Mouse (Mus musculus): ENCODE measurements around the gene Wwc1. TPM values are rescaled to one million over a fixed set of nuclear protein-coding genes. Genes with fewer than 3 reads are reported as not detected.
A peak's percentile ranks its signal among the peaks of the same experiment; 100 is the strongest.

Wwc1 gene
- polyA plus RNA-seq, 1 experiment from 2014 or later, result 384 TPM

DNA sequence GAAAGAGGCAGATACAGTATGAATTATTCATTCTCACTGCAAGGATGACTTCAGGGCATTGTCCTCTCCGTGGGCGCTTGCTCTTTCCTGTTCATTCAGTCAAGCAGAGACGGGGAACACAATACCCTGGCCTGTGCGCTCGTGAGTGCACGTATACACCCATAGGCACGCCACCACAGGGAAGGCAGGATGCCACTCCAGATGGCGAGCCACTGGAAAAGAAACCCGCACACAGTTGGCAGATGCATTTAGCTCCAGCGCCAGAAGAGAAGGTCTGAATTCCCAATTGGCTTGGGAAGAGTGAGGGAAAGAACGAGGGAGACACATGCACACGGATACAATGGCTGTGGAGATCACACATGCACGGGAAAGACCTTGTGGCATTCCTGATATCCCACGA is 53.0 kb downstream of the Wwc1 start:
- in situ Hi-C loops (cut with MboI; ENCODE audit: low pct_unique_long_range_greater_than_20kb), result no loop called here
- POLR2A ChIA-PET, result no interaction called here

DNA sequence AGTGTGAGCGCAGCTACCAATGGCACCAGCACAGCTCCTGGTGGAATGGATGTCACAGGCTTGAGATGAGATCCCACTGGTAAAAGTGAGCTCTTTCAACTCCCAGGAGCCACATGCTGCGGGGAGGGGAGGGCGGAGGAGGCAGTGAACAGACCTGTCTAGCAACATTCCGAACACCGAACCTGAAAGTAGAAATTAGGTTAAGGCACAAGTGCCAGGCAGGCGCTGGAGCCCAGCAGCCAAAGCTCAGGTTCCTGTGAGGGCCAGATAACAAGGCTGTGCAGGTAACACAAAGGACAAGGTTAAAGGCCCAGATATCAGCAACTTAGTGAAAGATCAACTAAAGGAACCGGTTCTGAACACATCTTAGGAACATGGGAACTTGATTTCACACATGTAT is 54.7 kb downstream of the Wwc1 start:
- DNase-seq (ENCODE audit: low read depth, low spot score) (no peak), ATAC-seq (no peak)
- no peak for TF ChIP-seq CTCF (IDR thresholded peaks at IDR 0.05)
- ChIA-PET POLR2A (no interaction called here), CTCF (no interaction called here)
- no peaks in the 10 kb centered on the region for H3K27me3 ChIP-seq
- in situ Hi-C loops (cut with MboI; ENCODE audit: low pct_unique_long_range_greater_than_20kb), result no loop called here

More for the DNA sequence above, 53.0 kb downstream of the Wwc1 start:
- DNase-seq (ENCODE audit: low read depth, low spot score) (no peak), ATAC-seq (peak; percentile 42)
- CTCF ChIA-PET, result interaction anchor here (0.8 kb wide), 1 partner anchor 49 kb away, joined by 3 read pairs; no protein-coding TSS in a partner anchor
- no peak for TF ChIP-seq CTCF (IDR thresholded peaks at IDR 0.05)
- H3K27me3 ChIP-seq, result no peaks in the 10 kb centered on the region

DNA sequence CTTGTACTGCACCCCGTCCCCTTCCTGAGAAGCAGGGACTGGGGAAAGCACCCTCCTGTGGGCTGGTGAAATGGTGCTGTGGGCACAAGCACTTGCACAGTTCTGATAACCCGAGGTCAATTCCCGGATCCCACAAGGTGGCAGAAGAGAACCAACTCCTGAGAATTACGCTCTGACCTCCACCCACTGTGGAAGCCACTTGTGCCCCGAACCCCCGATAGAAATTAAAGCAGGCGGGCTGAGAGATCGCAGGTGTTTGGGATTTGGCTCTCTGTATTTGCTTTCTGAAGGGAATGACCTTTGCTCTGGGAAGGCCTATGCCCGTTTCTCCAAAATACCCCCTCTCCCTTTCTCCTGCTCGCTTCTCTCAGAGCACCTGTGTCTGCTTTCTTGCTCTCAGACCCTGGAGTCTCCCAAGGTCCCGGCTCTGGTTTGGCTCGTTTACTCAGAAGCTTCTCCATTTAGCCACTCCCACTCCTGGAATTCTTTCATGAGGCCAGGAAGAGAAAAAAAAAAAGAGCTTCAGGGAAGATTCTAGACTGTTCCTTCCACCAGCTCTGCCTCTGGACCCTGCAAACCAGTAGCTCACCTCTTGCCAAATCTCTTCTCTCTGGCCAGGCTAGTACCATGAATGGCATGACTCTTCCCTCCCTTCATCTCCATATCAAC is 58.0 kb downstream of the Wwc1 start:
- no peak for DNase-seq (ENCODE audit: low read depth, low spot score)
- ChIA-PET POLR2A (interaction anchor here (1.1 to 7.5 kb wide), 2 partner anchors 13 to 54 kb away, joined by 4 to 66 read pairs; partner anchors contain the start of gene Wwc1), CTCF (interaction anchor here (1.1 to 2.8 kb wide), 3 partner anchors 13 to 79 kb away, joined by 3 to 12 read pairs (median 12); no protein-coding TSS in a partner anchor)
- no peak for TF ChIP-seq CTCF (IDR thresholded peaks at IDR 0.05)
- H3K27me3 ChIP-seq, result no peaks in the 10 kb centered on the region
- in situ Hi-C loops (cut with MboI; ENCODE audit: low pct_unique_long_range_greater_than_20kb), result no loop called here
- ATAC-seq, result no peak

DNA sequence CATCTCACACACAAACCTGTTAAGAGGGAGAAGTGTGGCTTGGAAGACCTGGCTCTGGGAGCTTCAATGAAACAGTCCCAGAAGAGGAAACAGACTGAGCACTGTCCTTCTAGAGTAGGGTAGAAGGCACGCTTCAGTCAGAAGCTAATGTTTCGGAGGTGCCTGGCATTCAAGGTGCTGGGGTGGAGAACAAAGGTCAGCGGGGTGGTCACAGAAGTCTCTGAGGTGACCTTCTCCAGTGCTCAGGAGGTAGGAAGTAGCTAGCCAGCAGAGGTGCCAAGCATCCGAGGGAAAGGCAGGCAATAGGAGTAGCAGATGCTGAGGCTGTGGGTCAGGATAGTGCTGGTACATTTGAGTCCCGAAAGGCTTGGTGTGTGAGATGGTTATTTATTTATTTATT is 59.6 kb downstream of the Wwc1 start:
- CTCF ChIA-PET, result interaction anchor here (0.6 to 1.8 kb wide), 5 partner anchors 15 to 124 kb away, joined by 3 to 8 read pairs (median 3); no protein-coding TSS in a partner anchor
- TF ChIP-seq CTCF (IDR thresholded peaks at IDR 0.05), result no peak
- in situ Hi-C loops (cut with MboI; ENCODE audit: low pct_unique_long_range_greater_than_20kb), result no loop called here
- no peak for DNase-seq (ENCODE audit: low read depth, low spot score)
- no peaks in the 10 kb centered on the region for H3K27me3 ChIP-seq
- POLR2A ChIA-PET, result interaction anchor here (0.9 to 7.5 kb wide), 6 partner anchors 14 to 56 kb away, joined by 3 to 66 read pairs (median 4); partner anchors contain the start of gene Wwc1
- no peak for ATAC-seq

DNA sequence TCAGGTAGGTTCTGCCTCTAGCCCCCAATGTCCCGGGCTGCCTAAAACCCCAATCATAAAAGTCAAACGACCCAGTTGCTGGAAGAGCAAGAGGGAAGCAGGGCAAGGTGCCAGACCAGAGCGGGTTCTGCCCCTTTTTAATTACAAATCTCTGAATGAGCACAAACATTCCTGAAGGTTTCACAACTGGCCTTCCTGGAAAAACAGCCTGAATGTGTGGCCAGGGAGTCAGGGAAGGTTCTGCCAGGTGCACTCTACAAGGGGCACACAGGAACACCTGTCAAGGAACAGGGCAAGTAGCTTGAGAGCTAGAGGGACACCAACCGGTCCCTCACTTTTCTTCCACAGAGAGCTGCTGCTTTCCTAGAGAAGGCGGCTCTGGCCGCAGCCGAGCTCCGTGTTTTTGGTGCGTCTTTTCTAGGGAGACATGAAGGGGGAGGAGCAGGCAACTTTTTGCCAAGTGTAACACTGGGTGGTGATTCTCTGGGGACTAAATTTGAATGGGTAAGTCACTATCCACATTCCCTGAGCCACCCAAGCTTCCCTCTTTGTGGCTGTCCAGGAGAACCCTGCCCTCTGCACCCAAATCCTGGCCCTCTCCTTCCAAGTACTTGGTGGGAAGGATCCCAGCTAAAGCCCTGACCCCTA is 60.3 kb downstream of the Wwc1 start:
- no peaks in the 10 kb centered on the region for H3K27me3 ChIP-seq
- in situ Hi-C loops (cut with MboI; ENCODE audit: low pct_unique_long_range_greater_than_20kb), result no loop called here
- no peak for TF ChIP-seq CTCF (IDR thresholded peaks at IDR 0.05)
- ATAC-seq, result peak; percentile 52
- ChIA-PET POLR2A (interaction anchor here (0.9 to 7.5 kb wide), 8 partner anchors 15 to 82 kb away, joined by 3 to 66 read pairs (median 4); partner anchors contain the start of gene Wwc1), CTCF (interaction anchor here (0.6 to 1.8 kb wide), 6 partner anchors 16 to 125 kb away, joined by 3 to 8 read pairs (median 4); no protein-coding TSS in a partner anchor)
- no peak for DNase-seq (ENCODE audit: low read depth, low spot score)

DNA sequence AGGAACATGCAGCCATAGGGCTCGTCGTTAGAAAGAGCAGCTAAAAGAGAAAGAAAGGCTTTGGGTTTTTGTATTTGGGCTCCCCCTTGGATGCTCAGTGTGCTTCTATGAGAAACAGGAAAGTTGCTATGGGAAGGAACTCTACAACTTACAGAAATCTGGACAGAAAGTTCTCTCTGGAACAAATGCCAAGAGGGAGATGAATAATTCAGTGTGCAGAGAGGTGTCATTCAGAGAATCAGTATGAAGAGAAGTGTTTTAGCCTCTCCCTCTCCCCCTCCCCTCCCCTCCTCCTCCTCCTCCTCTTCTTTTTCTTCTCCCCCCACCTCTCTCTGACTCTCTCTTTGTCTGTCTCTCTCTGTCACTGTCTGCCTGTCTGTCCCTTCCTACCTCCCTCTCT is 60.9 kb downstream of the Wwc1 start:
- POLR2A ChIA-PET, result interaction anchor here (0.9 to 7.5 kb wide), 4 partner anchors 19 to 81 kb away, joined by 3 to 66 read pairs (median 6); partner anchors contain the start of gene Wwc1
- in situ Hi-C loops (cut with MboI; ENCODE audit: low pct_unique_long_range_greater_than_20kb), result no loop called here
- CTCF ChIA-PET, result interaction anchor here (1.1 to 1.8 kb wide), 3 partner anchors 16 to 29 kb away, joined by 3 to 8 read pairs (median 4); no protein-coding TSS in a partner anchor
- no peak for TF ChIP-seq CTCF (IDR thresholded peaks at IDR 0.05)
- H3K27me3 ChIP-seq, result no peaks in the 10 kb centered on the region
- ATAC-seq, result no peak
- DNase-seq (ENCODE audit: low read depth, low spot score), result no peak

DNA sequence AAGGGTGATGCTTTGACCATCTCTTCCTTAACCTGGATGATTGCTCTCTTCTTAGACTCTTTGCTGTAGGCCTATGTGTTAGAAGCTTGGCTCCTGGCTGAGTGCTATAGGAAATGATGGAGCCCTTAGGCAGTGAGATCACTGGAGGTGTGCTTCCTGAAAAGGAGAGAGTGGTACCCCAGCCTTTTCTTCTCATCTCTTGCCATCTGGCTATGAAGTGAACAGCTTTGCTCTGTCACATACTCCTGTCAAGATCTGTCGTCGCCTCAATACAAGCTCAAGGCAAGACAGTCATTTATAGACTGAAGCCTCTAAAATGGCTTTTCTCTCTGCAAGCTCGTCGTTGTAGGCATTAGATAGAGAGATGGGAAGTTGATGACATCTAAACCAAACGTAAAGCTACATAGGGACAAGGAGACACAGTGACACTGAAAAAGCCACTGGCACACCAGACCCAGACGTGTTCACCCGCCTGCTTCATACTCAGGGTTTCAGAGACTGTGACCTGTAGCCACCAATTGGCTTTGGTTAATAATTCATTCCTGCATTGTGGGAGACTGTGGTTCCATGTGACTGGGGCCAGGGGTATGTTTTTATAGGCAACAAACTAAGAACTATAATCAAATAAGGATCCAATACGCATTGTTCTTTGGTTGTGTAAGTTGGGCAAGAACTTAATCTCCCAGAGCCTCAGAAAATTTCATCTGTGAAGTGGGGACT is 63.7 kb downstream of the Wwc1 start:
- no peak for TF ChIP-seq CTCF (IDR thresholded peaks at IDR 0.05)
- peak; percentile 48 for ATAC-seq
- DNase-seq (ENCODE audit: low read depth, low spot score), result no peak
- ChIA-PET POLR2A (interaction anchor here (0.6 to 7.5 kb wide), 5 partner anchors 22 to 61 kb away, joined by 3 to 66 read pairs (median 3); partner anchors contain the start of gene Wwc1), CTCF (interaction anchor here (0.9 to 1.9 kb wide), 3 partner anchors 23 to 85 kb away, joined by 3 to 6 read pairs (median 3); no protein-coding TSS in a partner anchor)
- no peaks in the 10 kb centered on the region for H3K27me3 ChIP-seq
- in situ Hi-C loops (cut with MboI; ENCODE audit: low pct_unique_long_range_greater_than_20kb), result no loop called here

DNA sequence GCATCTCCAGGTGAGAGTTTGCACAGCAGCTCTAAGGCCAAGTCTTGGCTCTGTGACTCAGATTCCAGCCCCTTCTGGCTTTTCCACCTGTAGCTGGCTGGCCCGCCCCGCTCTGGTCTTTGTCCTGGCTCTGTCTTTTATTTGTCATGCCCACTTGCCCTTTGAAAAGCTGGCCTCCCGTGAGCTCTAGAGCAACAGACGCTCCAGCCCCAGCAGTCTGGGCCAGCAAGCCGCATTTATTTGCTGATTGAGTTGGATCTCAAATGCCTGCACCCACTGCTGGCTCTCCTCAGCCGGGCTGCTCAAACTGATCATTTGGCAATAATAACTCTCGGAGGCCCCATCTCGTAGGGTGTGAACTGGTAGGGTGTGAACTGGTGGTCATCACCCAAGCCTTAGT is 64.8 kb downstream of the Wwc1 start:
- TF ChIP-seq CTCF (IDR thresholded peaks at IDR 0.05), result no peak
- CTCF ChIA-PET, result no interaction called here
- in situ Hi-C loops (cut with MboI; ENCODE audit: low pct_unique_long_range_greater_than_20kb), result no loop called here
- no peak for DNase-seq (ENCODE audit: low read depth, low spot score)
- no peak for ATAC-seq
- POLR2A ChIA-PET, result interaction anchor here (1.6 kb wide), 1 partner anchor 61 kb away, joined by 4 read pairs; no protein-coding TSS in a partner anchor
- no peaks in the 10 kb centered on the region for H3K27me3 ChIP-seq

DNA sequence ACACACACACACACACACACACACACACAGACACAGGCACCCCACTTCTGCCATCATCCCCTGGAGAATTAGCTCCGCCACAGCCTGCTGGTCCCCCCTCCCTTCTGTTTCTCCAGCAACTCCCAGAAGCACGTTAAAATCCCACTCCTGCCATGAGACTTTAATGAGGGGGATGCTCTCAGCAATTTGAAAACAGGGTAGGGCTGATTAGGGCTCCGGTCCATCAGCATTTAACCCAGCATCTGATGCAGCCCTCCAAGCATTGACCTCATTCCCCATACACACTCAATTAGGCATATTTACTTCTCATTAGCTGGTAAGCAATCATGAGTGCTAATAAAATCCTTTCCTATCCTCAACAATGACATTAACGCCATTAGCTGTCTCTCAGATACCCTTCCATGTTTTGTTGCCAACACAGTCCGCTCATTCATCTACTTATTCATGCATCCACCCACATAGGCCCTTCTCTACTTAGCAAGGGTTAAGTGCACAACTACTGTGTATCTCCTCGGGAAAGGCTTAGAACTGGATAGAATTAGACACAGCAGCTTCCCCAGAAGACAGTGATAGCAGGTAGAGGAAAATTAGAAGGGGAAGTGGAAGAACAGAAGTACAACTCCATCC is 66.8 kb downstream of the Wwc1 start:
- ChIA-PET CTCF (interaction anchor here (1.8 kb wide), 1 partner anchor 10 kb away, joined by 5 read pairs; no protein-coding TSS in a partner anchor), POLR2A (interaction anchor here (0.6 to 0.9 kb wide), 2 partner anchors 11 to 13 kb away, joined by 3 to 4 read pairs; no protein-coding TSS in a partner anchor)
- H3K27me3 ChIP-seq, result no peaks in the 10 kb centered on the region
- ATAC-seq, result no peak
- no peak for TF ChIP-seq CTCF (IDR thresholded peaks at IDR 0.05)
- in situ Hi-C loops (cut with MboI; ENCODE audit: low pct_unique_long_range_greater_than_20kb), result no loop called here
- no peak for DNase-seq (ENCODE audit: low read depth, low spot score)

Data from Patski (cell line).